Mouse (Mus musculus) lung, adult 2 months (tissue): ENCODE data around the gene Wsb1.

Source experiments
- CTCF ChIP-seq: fragments of 200-500 bp; IDR thresholded peaks from 2 replicates; pipeline ENCODE4 v1.5.1; 2011; ENCODE audit warnings: mild to moderate bottlenecking, low read length, control low read depth; ENCODE audit not compliant: insufficient read depth
- POLR2A ChIP-seq: fragments of 200-500 bp; IDR thresholded peaks from 2 replicates; pipeline ENCODE4 v1.6.1; 2011; ENCODE audit warnings: low read depth, mild to moderate bottlenecking, control low read depth, low read length, borderline replicate concordance; ENCODE audit errors: extremely low read depth

GRCm38 (mm10) chr11:79303109-79303508 lies 48.6 kb upstream of the Wsb1 start:
- no peak for TF ChIP-seq CTCF
- no peak for TF ChIP-seq POLR2A
